Mouse (Mus musculus) E14TG2a.4 (cell line): Measurements from ENCODE around the gene Prkca.

Experiments used
- CTCF ChIP-seq: conservative IDR thresholded peaks from 2 replicates; pipeline ENCODE4 v1.5.1; 2014; ENCODE audit warnings: low read length
- POU5F1 ChIP-seq: IDR thresholded peaks from 2 replicates; pipeline ENCODE4 v1.6.1; 2014; ENCODE audit warnings: low read length, borderline replicate concordance

DNA sequence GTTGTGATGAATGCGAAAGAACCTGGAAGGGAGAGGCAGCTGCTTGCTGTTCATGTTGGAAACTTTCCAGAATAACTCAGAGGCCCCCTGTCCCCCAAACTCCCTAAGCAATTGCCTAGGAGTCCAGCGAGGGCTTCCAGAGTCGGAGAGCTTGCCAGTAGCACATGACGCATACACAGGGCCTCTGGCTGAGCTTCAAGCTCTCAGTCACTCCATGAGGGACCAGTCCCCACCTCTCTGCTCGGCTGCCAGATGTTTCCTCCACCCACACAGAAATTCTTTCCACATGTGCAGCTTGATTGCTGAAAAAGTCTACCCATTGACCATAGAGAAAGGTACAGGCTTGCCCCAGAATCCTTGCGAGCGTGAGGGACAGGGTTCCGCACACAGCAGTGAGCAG lies 128.3 kb downstream of the Prkca start:
- TF ChIP-seq CTCF (no peak), POU5F1 (no peak)
